Mouse (Mus musculus): ENCODE data around the gene Cacnb1. TPM values are rescaled to one million over a fixed set of nuclear protein-coding genes. Genes with fewer than 3 reads are reported as not detected.

Cacnb1 gene
- polyA plus RNA-seq, 1 experiment from 2014 or later = 63.0 TPM

- H3K27ac ChIP-seq (replicated peaks) = no peak overlapping the region
- WGBS = 83% methylated on average over 8 of the region's 8 CpGs
- no peak for ATAC-seq (ENCODE audit: low FRiP score)
Observed at GRCm38 (mm10) chr11:97997387-97997960, 25.4 kb downstream of the Cacnb1 start.

GRCm38 (mm10) chr11:97996691-97997090 lies 26.1 kb downstream of the Cacnb1 start:
- Histone ChIP-seq H3K36me3 (no peaks in the 10 kb centered on the region), H3K9ac (replicated peaks) (no peak overlapping the region), H3K4me2 (no peak overlapping the region), H3K27me3 (replicated peaks) (no peaks in the 10 kb centered on the region; the same call in 1 of the 2 replicates), H3K4me1 (peaks cover 25% of the 10 kb centered on the region), H3K27ac (replicated peaks) (no peak overlapping the region), H3K4me3 (replicated peaks) (no peak overlapping the region), H3K9me3 (replicated peaks) (no peaks in the 10 kb centered on the region)
- 71% methylated on average over 1 of the region's 1 CpGs for WGBS
- no peak for ATAC-seq (ENCODE audit: low FRiP score)

More at GRCm38 (mm10) chr11:97997387-97997960, 25.4 kb downstream of the Cacnb1 start:
- Histone ChIP-seq H3K9me3 (replicated peaks) (no peaks in the 10 kb centered on the region), H3K4me2 (no peak overlapping the region), H3K4me1 (peaks cover 32% of the 10 kb centered on the region), H3K4me3 (replicated peaks) (no peak overlapping the region), H3K9ac (replicated peaks) (no peak overlapping the region), H3K27me3 (replicated peaks) (no peaks in the 10 kb centered on the region; the same call in 1 of the 2 replicates), H3K36me3 (no peaks in the 10 kb centered on the region)

- H3K27me3 ChIP-seq (replicated peaks) = no peaks in the 10 kb centered on the region; the same call in 1 of the 2 replicates
- H3K36me3 ChIP-seq = no peaks in the 10 kb centered on the region
- no peaks in the 10 kb centered on the region for H3K9me3 ChIP-seq (replicated peaks)
- H3K27ac ChIP-seq (replicated peaks) = no peak within 1 kb of the TSS; the same call in 1 of the 2 replicates
- peaks cover 22% of the 10 kb centered on the region for H3K4me1 ChIP-seq
- peak within 1 kb of the TSS; percentile 37 for H3K9ac ChIP-seq (replicated peaks)
- peak within 1 kb of the TSS; percentile 44 for H3K4me3 ChIP-seq (replicated peaks)
- ATAC-seq (ENCODE audit: low FRiP score) = 0 out of 2 replicates have a peak, but pooled peaks have one; percentile 33
- H3K4me2 ChIP-seq = peak within 1 kb of the TSS; percentile 87
- 3% methylated on average over 26 of the region's 26 CpGs for WGBS
Observed at GRCm38 (mm10) chr11:97995564-97996288, 27.1 kb downstream of the Cacnb1 start, which contains the start of gene Arl5c. Gene Arl5c (minus strand): TSS chr11:97996181.

- Histone ChIP-seq H3K4me2 (peak overlapping the region; percentile 87), H3K4me1 (peaks cover 28% of the 10 kb centered on the region), H3K36me3 (no peaks in the 10 kb centered on the region), H3K9me3 (replicated peaks) (no peaks in the 10 kb centered on the region), H3K9ac (replicated peaks) (peak overlapping the region; percentile 37), H3K4me3 (replicated peaks) (peak overlapping the region; percentile 44), H3K27me3 (replicated peaks) (no peaks in the 10 kb centered on the region; the same call in 1 of the 2 replicates), H3K27ac (replicated peaks) (no peak overlapping the region)
- WGBS = 8% methylated on average over 13 of the region's 13 CpGs
- ATAC-seq (ENCODE audit: low FRiP score) = peak; percentile 46
Observed at GRCm38 (mm10) chr11:97994539-97995100, 28.2 kb downstream of the Cacnb1 start.

GRCm38 (mm10) chr11:97988530-97989096 lies 34.2 kb downstream of the Cacnb1 start:
- under 1% methylated on average over 26 of the region's 26 CpGs for WGBS
- H3K9ac ChIP-seq (replicated peaks) = peak overlapping the region; percentile 91
- peak; percentile 90 for ATAC-seq (ENCODE audit: low FRiP score)
- H3K4me1 ChIP-seq = peaks cover 34% of the 10 kb centered on the region
- peak overlapping the region; percentile 91 for H3K27ac ChIP-seq (replicated peaks)
- H3K4me3 ChIP-seq (replicated peaks) = peak overlapping the region; percentile 87
- H3K36me3 ChIP-seq = no peaks in the 10 kb centered on the region
- no peaks in the 10 kb centered on the region for H3K9me3 ChIP-seq (replicated peaks)
- H3K4me2 ChIP-seq = peak overlapping the region; percentile 89
- H3K27me3 ChIP-seq (replicated peaks) = peaks cover 26% of the 10 kb centered on the region

- Histone ChIP-seq H3K4me1 (peaks cover 34% of the 10 kb centered on the region), H3K36me3 (no peaks in the 10 kb centered on the region), H3K27ac (replicated peaks) (peak overlapping the region; percentile 91), H3K4me2 (peak overlapping the region; percentile 89), H3K9ac (replicated peaks) (peak overlapping the region; percentile 91), H3K9me3 (replicated peaks) (no peaks in the 10 kb centered on the region), H3K4me3 (replicated peaks) (peak overlapping the region; percentile 87), H3K27me3 (replicated peaks) (peaks cover 26% of the 10 kb centered on the region)
- peak; percentile 90 for ATAC-seq (ENCODE audit: low FRiP score)
- under 1% methylated on average over 42 of the region's 42 CpGs for WGBS
Observed at GRCm38 (mm10) chr11:97987551-97988526, 35.0 kb downstream of the Cacnb1 start.

- Histone ChIP-seq H3K4me3 (replicated peaks) (peak overlapping the region; percentile 87), H3K4me1 (peaks cover 34% of the 10 kb centered on the region), H3K4me2 (peak overlapping the region; percentile 89), H3K27me3 (replicated peaks) (peaks cover 26% of the 10 kb centered on the region), H3K27ac (replicated peaks) (no peak overlapping the region), H3K9ac (replicated peaks) (0 out of 2 replicates have a peak overlapping the region, but pooled peaks have one; percentile 54), H3K9me3 (replicated peaks) (no peaks in the 10 kb centered on the region), H3K36me3 (no peaks in the 10 kb centered on the region)
- no peak for ATAC-seq (ENCODE audit: low FRiP score)
- WGBS = 25% methylated on average over 17 of the region's 17 CpGs
Observed at GRCm38 (mm10) chr11:97986738-97987465, 35.9 kb downstream of the Cacnb1 start.

- H3K36me3 ChIP-seq = no peaks in the 10 kb centered on the region
- H3K9ac ChIP-seq (replicated peaks) = peak within 1 kb of the TSS; percentile 54
- 2% methylated on average over 70 of the region's 74 CpGs for WGBS
- peaks cover 34% of the 10 kb centered on the region for H3K4me1 ChIP-seq
- H3K4me3 ChIP-seq (replicated peaks) = peak within 1 kb of the TSS; percentile 87
- no peaks in the 10 kb centered on the region for H3K9me3 ChIP-seq (replicated peaks)
- H3K27me3 ChIP-seq (replicated peaks) = peaks cover 26% of the 10 kb centered on the region
- no peak for ATAC-seq (ENCODE audit: low FRiP score)
- H3K4me2 ChIP-seq = peak within 1 kb of the TSS; percentile 89
- H3K27ac ChIP-seq (replicated peaks) = no peak within 1 kb of the TSS
Observed at GRCm38 (mm10) chr11:97985727-97986677, 36.8 kb downstream of the Cacnb1 start, which contains the start of gene Plxdc1. Gene Plxdc1 (minus strand): TSS chr11:97986444.

GRCm38 (mm10) chr11:97983983-97984382 lies 38.9 kb downstream of the Cacnb1 start:
- Histone ChIP-seq H3K9me3 (replicated peaks) (no peaks in the 10 kb centered on the region), H3K36me3 (no peaks in the 10 kb centered on the region), H3K4me1 (peaks cover 21% of the 10 kb centered on the region), H3K9ac (replicated peaks) (no peak overlapping the region), H3K4me2 (no peak overlapping the region), H3K4me3 (replicated peaks) (no peak overlapping the region), H3K27me3 (replicated peaks) (peaks cover 26% of the 10 kb centered on the region), H3K27ac (replicated peaks) (no peak overlapping the region)
- WGBS = 69% methylated on average over 1 of the region's 1 CpGs
- no peak for ATAC-seq (ENCODE audit: low FRiP score)
